Mouse (Mus musculus) heart, postnatal 0 days (tissue): ENCODE data around the gene Entpd2.

Experiments
- CTCF ChIP-seq: IDR thresholded peaks from 2 replicates; pipeline ENCODE4 v1.5.1; 2016; ENCODE audit warnings: antibody characterized with exemption, control low read depth, low read depth
- EP300 ChIP-seq: IDR thresholded peaks from 2 replicates; pipeline ENCODE4 v1.6.1; 2016; ENCODE audit warnings: antibody characterized with exemption, low read depth

GRCm38 (mm10) chr2:25369996-25370395 lies 25.7 kb upstream of the Entpd2 start:
- no peak for TF ChIP-seq CTCF
- TF ChIP-seq EP300: no peak
